Mouse (Mus musculus) gastrocnemius, postnatal 14 days (tissue): ENCODE data around the gene Sema5b. TPM values are rescaled to one million over a fixed set of nuclear protein-coding genes. Genes with fewer than 3 reads are reported as not detected.
A peak's percentile ranks its signal among the peaks of the same experiment; 100 is the strongest.

Experiments
- DNase-seq: peaks from one replicate; pipeline ENCODE4 v3.0.0; 2021; ENCODE audit warnings: mixed read lengths
- intact Hi-C: fragments of 180-260 bp; cut with DNase I; formaldehyde crosslinking; loops from one replicate; pipeline ENCODE4 v1.15.1; 2025; ENCODE audit warnings: low total_unique reads
- total RNA-seq, 2 experiments: library from RNA; stranded (reverse); gene quantifications; 2 replicates each; pipeline ENCODE4 v1.2.3; 2021

Gene Sema5b
- total RNA-seq, 2 experiments from 2014 or later: 1.1 to 2.1 TPM

GRCm38 (mm10) chr16:35686491-35686890 is 145.5 kb downstream of the Sema5b start:
- no peak for DNase-seq
- intact Hi-C loops: no loop called here

DNA sequence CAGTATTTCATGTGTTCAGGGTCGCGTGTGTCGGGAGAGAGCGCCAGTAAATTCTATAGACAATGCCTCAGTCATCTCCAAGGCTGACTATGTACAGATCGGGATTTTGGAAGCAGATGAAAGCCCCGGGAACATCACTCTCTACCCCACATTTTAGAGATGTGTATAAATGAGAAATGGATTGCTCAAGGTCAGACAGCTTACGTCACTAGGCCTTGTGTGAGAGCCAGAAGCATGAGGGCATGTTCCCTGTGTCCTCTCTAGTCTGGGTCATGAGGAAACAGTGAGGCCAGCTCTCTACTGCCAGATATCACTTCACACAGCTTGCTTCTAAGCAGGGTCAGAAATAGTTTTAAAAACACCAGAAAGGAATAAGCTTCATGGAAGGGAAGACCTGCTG is 150.7 kb downstream of the Sema5b start:
- intact Hi-C loops: no loop called here
- no peak for DNase-seq

DNA sequence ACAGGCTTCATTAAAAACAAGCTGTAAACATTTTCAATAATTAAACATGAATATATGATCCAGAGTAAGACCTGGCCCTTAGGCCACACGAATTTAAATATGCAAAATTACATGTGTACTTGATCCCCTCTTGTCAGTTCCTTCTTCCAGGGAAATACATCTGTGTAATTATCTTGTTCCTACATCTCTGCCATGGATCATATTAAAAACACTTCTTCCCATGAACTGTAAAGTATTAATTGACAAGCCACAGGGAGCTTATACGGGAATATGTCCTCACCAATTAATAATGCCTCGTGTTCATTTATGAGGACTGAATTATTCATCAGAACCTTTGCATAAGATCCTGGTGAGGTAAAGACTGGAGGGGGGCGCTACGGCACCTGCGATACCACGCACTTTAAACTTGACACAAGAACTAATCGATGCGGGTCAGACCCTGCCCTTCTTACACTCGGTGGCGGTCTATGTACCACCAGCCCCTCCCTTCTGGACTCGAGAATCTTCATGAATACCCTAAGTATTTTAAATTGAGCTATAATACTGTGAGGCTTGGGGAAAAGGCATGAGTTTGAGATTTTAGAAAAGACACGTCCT is 153.4 kb downstream of the Sema5b start:
- DNase-seq: no peak
- intact Hi-C loops: no loop called here

DNA sequence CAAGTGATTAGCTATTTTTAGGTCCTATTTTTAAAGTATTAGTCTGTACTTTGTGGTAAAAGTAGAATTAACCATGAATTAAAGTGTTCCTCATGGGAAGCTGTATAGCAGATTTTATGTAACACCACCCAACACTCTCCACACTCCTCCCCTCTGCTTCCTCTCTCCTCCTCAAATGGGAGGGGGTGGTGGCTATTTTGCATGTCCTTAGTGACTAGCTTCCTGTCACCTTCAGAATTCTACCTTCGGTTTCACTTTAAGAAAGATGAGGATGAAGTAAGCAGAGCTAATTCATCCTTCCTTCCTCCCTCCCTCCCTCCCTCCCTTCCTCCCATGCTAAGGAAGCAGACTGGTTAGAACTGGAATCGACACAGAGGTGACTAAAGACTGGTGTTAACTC is 155.2 kb downstream of the Sema5b start:
- intact Hi-C loops: no loop called here
- DNase-seq: no peak

GRCm38 (mm10) chr16:35701823-35702222 is 160.9 kb downstream of the Sema5b start:
- intact Hi-C loops: no loop called here
- DNase-seq: no peak

GRCm38 (mm10) chr16:35703763-35704679 is 163.1 kb downstream of the Sema5b start:
- no peak for DNase-seq
- intact Hi-C loops: no loop called here

- intact Hi-C loops: no loop called here
- no peak for DNase-seq
Measured at GRCm38 (mm10) chr16:35704796-35705195, 163.9 kb downstream of the Sema5b start.

DNA sequence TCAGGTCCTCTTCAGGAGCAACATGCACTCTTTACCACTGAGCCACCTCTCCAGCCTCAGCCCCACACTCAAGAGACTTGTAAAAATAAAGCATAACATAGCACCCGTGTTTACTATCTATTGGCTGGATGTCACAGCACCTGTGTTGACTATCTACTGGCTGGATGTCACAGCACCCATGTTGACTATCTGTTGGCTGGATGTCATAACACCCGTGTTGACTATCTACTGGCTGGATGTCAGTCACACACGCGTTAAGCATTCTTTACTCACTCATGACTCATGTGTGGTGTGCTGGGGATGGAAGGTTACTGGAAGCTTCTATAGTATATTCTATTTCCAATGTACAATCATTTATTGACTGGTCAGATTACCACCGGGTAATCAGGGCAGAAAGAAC is 166.1 kb downstream of the Sema5b start:
- no peak for DNase-seq
- intact Hi-C loops: no loop called here

GRCm38 (mm10) chr16:35711004-35711403 is 170.1 kb downstream of the Sema5b start:
- no peak for DNase-seq
- intact Hi-C loops: no loop called here

DNA sequence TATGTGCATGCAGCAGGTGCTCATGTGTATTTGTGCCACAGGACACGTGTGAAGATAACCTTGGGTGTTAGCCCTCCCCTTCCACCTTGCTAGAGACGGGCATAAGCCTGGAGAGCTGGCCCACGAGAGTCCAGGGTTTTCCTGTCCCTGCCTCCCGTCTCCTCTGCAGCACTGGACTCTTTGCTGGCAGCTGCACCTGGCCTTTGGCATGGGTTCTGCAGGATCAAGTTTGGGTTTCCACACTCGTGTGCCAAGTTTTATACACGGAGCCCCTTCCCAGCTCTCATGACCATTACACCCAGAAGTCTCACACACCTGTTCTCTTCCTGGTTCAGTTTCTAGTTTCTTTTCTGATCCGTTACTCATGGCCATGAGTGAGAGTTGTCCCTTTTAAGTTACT is 172.7 kb downstream of the Sema5b start:
- intact Hi-C loops: no loop called here
- DNase-seq: peak; percentile 59

Other genes with a start within 250 kb of the Sema5b start
- 1 to 10 TPM; 6.2 to 6.9 TPM for gene Sec22a, start 177.2 kb upstream of the Sema5b start, total RNA-seq
- 1 to 10 TPM; 6.7 TPM for gene Pdia5, start 50.3 kb upstream of the Sema5b start, total RNA-seq
- gene Dirc2, start 228.2 kb downstream of the Sema5b start, total RNA-seq: 10 to 100 TPM; 37.5 to 49.7 TPM
- 1 to 10 TPM; 2.0 to 2.6 TPM for gene Hspbap1, start 229.2 kb downstream of the Sema5b start, total RNA-seq